Mouse (Mus musculus) midbrain, embryonic 11.5 days (tissue): ENCODE measurements at regions not wholly inside any gene's neighbourhood (a gene's known extent, or its start where the extent isn't known, plus 50 kb on each side); places are given as distances from the start of the nearest gene placed in this dataset.

Experiments used
- ATAC-seq: fragments of 200-750 bp; cut with Nextera tagmentation; 2 replicates; pipeline ENCODE4 v1.8.0; 2017; ENCODE audit warnings: moderate TSS enrichment, moderate library complexity; ENCODE audit not compliant: low FRiP score
- DNase-seq: peaks from one replicate; pipeline ENCODE4 v3.0.0; 2015; ENCODE audit warnings: low spot score; ENCODE audit errors: missing footprints
- H3K27ac ChIP-seq: fragments of 300-500 bp; sonication (generic); 2 replicates; pipeline ENCODE4 v1.5.1; 2014; ENCODE audit warnings: low read depth, low read length
- H3K27me3 ChIP-seq: fragments of 300-500 bp; sonication (generic); 2 replicates; pipeline ENCODE4 v1.6.1; 2014; ENCODE audit warnings: mild to moderate bottlenecking, low read length, moderate library complexity, mixed read lengths; ENCODE audit not compliant: control insufficient read depth, insufficient read depth
- H3K36me3 ChIP-seq: fragments of 300-500 bp; sonication (generic); 2 replicates; pipeline ENCODE4 v1.6.1; 2014; ENCODE audit warnings: mild to moderate bottlenecking, low read length, moderate library complexity, mixed read lengths; ENCODE audit not compliant: control insufficient read depth, insufficient read depth
- H3K4me1 ChIP-seq: fragments of 300-500 bp; sonication (generic); 2 replicates; pipeline ENCODE4 v1.6.1; 2014; ENCODE audit warnings: low read length; ENCODE audit not compliant: control insufficient read depth, insufficient read depth
- H3K4me2 ChIP-seq: fragments of 300-500 bp; sonication (generic); 2 replicates; pipeline ENCODE4 v1.6.1; 2014; ENCODE audit warnings: mild to moderate bottlenecking, moderate library complexity
- H3K4me3 ChIP-seq: fragments of 300-500 bp; sonication (generic); 2 replicates; pipeline ENCODE4 v1.5.1; 2014; ENCODE audit warnings: low read depth, low read length
- H3K9ac ChIP-seq: fragments of 300-500 bp; sonication (generic); 2 replicates; pipeline ENCODE4 v1.6.1; 2014; ENCODE audit warnings: low read length
- H3K9me3 ChIP-seq: fragments of 300-500 bp; sonication (generic); 2 replicates; pipeline ENCODE4 v1.6.1; 2016; ENCODE audit warnings: low read length; ENCODE audit not compliant: control insufficient read depth
- whole genome bisulfite sequencing: fragments of 180-500 bp; shearing (Covaris S2); extraction: QIAGEN DNeasy Blood & Tissue Kit; methylation state at CpG from one replicate; pipeline ENCODE4 v1.1.7; 2014; 5-methylcytosine and 5-hydroxymethylcytosine counted together

DNA sequence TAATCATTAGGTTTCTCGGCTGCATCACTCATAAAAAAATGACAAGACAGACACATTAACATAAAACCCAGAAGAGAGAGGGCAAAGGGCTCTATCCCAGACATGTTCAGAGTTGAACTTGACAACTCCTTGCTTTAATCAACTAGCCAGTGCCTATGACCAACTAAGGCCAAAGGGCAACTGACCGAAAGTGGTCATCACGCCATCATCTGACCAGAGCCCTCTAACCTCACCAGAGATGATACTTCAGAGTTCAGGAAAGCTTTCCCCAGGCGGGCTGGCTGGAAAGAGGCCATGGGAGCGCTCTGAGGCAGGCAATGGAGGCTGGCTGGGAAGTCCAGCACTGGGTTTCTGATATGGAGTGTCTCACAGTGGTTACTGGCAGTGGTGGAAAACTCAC, 80.6 kb downstream of the Dad1 start:
- no peak overlapping the region for H3K4me2 ChIP-seq
- H3K9me3 ChIP-seq: no peaks in the 10 kb centered on the region
- no peak overlapping the region for H3K27ac ChIP-seq
- no peak overlapping the region for H3K9ac ChIP-seq
- ATAC-seq: no peak
- DNase-seq: no peak
- H3K36me3 ChIP-seq: no peaks in the 10 kb centered on the region
- H3K27me3 ChIP-seq: no peaks in the 10 kb centered on the region
- peaks cover 6% of the 10 kb centered on the region for H3K4me1 ChIP-seq
- H3K4me3 ChIP-seq: no peak overlapping the region
- WGBS: 85% methylated on average over 5 of the region's 5 CpGs

DNA sequence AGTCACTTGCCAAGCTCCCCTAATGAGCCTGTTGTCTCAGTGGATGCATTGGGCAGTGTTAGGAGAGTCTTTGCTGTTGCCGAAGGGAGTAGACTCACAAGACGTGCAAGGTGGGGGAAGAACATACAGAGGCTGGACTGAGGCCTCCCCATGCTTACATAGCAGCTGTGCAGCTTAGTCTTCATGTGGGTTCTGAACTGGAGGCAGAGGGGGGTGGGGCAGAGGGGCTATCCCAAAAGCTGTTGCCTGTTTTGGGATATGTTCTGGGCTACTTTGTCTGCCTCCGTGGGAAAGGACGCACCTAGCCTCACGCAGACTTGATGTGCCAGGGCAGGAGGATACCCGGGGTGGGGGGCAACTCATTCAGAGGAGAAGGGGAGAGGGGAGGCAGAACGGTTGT, 84.7 kb downstream of the Dad1 start:
- Histone ChIP-seq H3K9ac (no peak overlapping the region), H3K27me3 (no peaks in the 10 kb centered on the region), H3K4me2 (no peak overlapping the region), H3K9me3 (no peaks in the 10 kb centered on the region), H3K36me3 (no peaks in the 10 kb centered on the region), H3K27ac (no peak overlapping the region), H3K4me1 (no peaks in the 10 kb centered on the region), H3K4me3 (no peak overlapping the region)
- ATAC-seq (no peak), DNase-seq (no peak)
- whole genome bisulfite sequencing: 89% methylated on average over 7 of the region's 7 CpGs

DNA sequence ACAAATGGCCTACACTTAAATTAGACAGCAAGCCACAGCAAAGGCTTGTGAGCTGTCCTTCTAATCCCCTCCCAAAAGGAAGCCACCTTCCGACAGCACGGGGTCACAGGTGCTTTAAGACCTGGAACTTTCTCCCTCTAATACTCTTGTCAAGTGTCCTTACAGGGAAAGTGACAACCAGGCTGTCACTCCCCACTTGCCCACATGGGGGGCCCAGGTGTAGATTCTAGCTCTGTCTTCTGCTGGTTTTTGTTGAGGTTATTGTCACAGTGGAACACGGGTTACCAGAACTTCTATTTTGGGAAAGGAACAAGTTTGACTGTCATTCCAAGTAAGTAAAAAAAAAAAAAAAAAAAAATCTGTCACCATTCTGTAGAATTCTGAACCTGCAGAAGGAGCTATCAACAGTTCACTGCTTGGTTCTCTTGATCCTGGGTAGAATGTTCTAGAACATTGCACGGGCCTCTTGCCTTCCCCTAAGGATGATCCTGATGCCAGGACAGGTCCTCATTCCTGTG, 85.4 kb downstream of the Dad1 start:
- Histone ChIP-seq H3K27me3 (no peaks in the 10 kb centered on the region), H3K36me3 (no peaks in the 10 kb centered on the region), H3K9ac (no peak overlapping the region), H3K4me3 (no peak overlapping the region), H3K27ac (no peak overlapping the region), H3K4me1 (no peaks in the 10 kb centered on the region), H3K9me3 (no peaks in the 10 kb centered on the region), H3K4me2 (no peak overlapping the region)
- DNase-seq (no peak), ATAC-seq (no peak)
- 85% methylated on average over 4 of the region's 4 CpGs for WGBS

DNA sequence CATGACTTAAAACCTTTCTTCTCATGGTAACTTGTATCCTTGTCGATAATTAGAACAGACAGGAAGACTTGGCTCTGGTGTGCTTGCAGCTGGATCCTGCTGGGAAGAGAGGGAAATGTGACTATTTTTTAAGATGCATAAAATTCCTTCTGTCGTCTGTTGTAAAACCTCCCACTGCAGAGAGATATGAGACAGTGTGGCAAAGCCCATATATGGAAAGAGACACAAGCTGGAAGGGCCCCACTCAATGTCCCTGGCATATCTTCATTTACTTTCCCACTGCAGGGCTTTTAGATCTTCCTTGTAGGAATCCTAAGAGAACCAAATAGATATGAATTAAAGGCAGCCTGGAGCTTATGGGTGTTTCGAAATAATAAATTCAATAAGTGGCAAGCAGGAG, 87.8 kb downstream of the Dad1 start:
- Histone ChIP-seq H3K36me3 (no peaks in the 10 kb centered on the region), H3K9me3 (no peaks in the 10 kb centered on the region), H3K27ac (no peak overlapping the region), H3K4me3 (no peak overlapping the region), H3K4me2 (no peak overlapping the region), H3K4me1 (no peaks in the 10 kb centered on the region), H3K9ac (no peak overlapping the region), H3K27me3 (no peaks in the 10 kb centered on the region)
- no peak for ATAC-seq
- DNase-seq: no peak
- 74% methylated on average over 3 of the region's 3 CpGs for WGBS

DNA sequence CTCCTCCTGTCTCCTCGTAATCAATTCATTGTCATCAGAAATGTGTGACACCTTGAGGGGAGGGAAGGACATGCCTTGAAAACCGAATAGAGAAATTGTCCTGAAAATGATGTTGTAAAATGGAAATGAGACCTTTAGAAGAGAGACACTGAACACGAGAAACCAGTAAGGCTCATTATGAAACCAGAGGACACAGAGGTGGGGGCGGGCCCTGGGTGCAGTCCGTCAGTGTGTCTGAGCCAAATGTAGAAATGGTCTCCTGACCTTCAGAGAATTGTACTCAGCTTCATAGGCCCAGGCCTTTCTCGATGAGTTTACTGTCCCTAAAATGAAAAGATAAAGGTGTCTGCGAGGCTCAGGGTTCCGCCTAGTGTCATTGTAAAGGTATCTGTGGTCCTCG, 89.0 kb downstream of the Dad1 start:
- no peak overlapping the region for H3K27ac ChIP-seq
- DNase-seq: peak; percentile 6
- no peak overlapping the region for H3K4me2 ChIP-seq
- H3K36me3 ChIP-seq: no peaks in the 10 kb centered on the region
- H3K9ac ChIP-seq: no peak overlapping the region
- no peaks in the 10 kb centered on the region for H3K9me3 ChIP-seq
- no peaks in the 10 kb centered on the region for H3K27me3 ChIP-seq
- H3K4me3 ChIP-seq: no peak overlapping the region
- H3K4me1 ChIP-seq: no peaks in the 10 kb centered on the region
- WGBS: 89% methylated on average over 9 of the region's 9 CpGs
- no peak for ATAC-seq

DNA sequence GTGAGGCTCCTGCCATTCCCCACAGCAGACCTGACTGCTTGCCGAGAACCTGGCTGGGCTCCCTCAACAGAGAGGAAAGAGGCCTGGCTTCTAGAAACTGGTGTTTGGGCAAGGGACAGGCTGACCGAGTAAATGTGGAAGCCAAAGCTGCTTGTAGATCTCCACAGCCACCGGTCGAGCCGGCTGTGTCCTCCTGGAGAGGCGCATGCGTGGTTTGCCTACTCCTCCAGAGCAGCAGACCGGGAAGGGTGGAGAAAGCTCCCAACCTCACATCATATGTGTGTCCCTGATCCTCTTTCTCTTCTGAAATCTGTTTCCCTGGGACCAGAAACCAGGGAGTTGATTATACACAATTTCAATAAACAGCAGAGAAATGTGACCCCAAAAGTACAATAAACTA, 92.0 kb downstream of the Dad1 start:
- H3K27me3 ChIP-seq: no peaks in the 10 kb centered on the region
- ATAC-seq: no peak
- H3K4me1 ChIP-seq: no peaks in the 10 kb centered on the region
- peak; percentile 53 for DNase-seq
- H3K36me3 ChIP-seq: no peaks in the 10 kb centered on the region
- no peak overlapping the region for H3K4me3 ChIP-seq
- 81% methylated on average over 8 of the region's 8 CpGs for WGBS
- H3K9me3 ChIP-seq: no peaks in the 10 kb centered on the region
- no peak overlapping the region for H3K27ac ChIP-seq
- no peak overlapping the region for H3K4me2 ChIP-seq
- H3K9ac ChIP-seq: no peak overlapping the region

DNA sequence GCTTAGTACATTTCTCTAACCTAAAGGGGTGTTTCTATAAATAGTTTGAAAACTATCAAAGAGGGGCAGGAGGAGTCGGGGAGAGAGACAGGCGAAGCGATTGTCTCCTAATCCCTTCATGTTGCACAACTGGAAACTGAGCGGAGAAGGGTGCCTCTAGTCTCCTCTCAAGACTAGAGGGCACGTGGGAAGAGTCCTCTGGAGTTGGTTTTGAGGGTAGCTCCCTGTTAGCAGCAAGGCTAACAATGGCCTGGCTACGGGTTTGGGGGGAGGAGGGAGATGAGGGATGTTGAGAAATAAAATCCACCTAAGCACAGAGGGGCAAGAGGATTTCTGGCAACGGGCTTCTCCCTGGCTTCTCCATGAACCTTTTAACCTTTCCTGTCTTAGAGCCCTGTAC, 92.7 kb downstream of the Dad1 start:
- H3K4me1 ChIP-seq: no peaks in the 10 kb centered on the region
- H3K27me3 ChIP-seq: no peaks in the 10 kb centered on the region
- H3K27ac ChIP-seq: no peak overlapping the region
- WGBS: 55% methylated on average over 7 of the region's 7 CpGs
- no peak overlapping the region for H3K4me3 ChIP-seq
- no peaks in the 10 kb centered on the region for H3K36me3 ChIP-seq
- no peaks in the 10 kb centered on the region for H3K9me3 ChIP-seq
- DNase-seq (peak; percentile 19), ATAC-seq (no peak)
- H3K9ac ChIP-seq: no peak overlapping the region
- no peak overlapping the region for H3K4me2 ChIP-seq

DNA sequence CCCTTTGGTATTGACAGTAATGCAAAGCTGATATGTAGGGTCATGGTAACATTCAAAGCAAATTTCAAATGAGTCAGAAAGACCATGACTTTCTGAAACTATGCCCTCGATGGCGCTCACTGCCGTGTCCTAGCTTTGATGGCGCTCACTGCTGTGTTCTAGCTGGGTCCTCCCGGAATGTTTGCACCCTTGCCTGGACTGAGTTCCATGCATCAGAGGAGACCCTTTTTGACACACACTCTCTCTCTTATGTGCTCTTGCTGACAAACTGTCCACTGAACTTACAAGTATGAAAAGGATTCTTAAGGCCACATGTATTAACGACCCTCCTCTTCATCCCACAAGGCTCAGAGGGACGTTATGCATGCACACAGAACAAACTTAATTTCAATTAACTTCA, 94.1 kb downstream of the Dad1 start:
- DNase-seq: peak; percentile 44
- H3K27me3 ChIP-seq: no peaks in the 10 kb centered on the region
- WGBS: 92% methylated on average over 7 of the region's 7 CpGs

DNA sequence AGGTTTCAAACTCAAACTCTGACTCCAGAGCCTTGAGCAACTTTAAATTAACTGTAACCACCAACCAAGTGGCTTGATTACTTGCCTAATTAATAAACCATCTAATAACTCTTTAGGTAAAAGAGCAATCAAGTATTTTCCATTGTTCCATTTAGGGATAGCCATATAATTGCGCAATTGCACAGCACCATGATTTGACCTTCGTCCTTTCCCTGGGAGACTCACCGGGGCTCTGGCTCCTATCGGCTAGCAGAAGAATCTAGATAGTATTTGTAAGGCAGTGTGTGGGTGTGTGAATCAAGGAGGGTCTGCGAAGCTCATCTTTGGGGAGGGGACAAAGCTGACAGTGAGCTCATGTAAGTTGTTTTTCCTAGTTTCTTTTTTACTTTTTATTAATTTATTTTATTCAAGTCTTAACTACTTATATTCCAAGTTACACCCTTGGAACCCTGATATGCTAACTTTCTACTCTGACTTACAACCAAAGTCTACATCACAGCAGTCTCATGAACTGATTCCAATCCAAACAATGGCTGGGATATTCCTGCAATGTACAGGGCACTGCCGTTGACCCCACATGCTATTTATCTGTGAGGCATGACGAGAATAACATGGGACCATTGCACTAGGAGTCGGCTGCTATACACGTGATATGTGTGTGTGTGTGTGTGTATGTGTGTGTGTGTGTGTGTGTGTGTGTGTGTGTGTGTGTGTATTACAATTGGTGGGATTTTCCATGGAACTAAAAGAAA, 95.5 kb downstream of the Dad1 start:
- H3K4me2 ChIP-seq: no peak overlapping the region
- H3K4me3 ChIP-seq: no peak overlapping the region
- no peaks in the 10 kb centered on the region for H3K36me3 ChIP-seq
- H3K9ac ChIP-seq: no peak overlapping the region
- DNase-seq: peak; percentile 23
- ATAC-seq: no peak
- no peaks in the 10 kb centered on the region for H3K4me1 ChIP-seq
- 91% methylated on average over 9 of the region's 9 CpGs for WGBS
- H3K27ac ChIP-seq: no peak overlapping the region
- no peaks in the 10 kb centered on the region for H3K27me3 ChIP-seq
- no peaks in the 10 kb centered on the region for H3K9me3 ChIP-seq

More for the DNA sequence above, 94.1 kb downstream of the Dad1 start:
- no peak for ATAC-seq
- Histone ChIP-seq H3K27ac (no peak overlapping the region), H3K9me3 (no peaks in the 10 kb centered on the region), H3K9ac (no peak overlapping the region), H3K4me1 (no peaks in the 10 kb centered on the region), H3K4me2 (no peak overlapping the region), H3K4me3 (no peak overlapping the region), H3K36me3 (no peaks in the 10 kb centered on the region)
